Mouse (Mus musculus): ENCODE measurements around the gene Rbx1.
A peak's percentile ranks its signal among the peaks of the same experiment; 100 is the strongest.

GRCm38 (mm10) chr15:81514111-81514971 lies 48.2 kb downstream of the Rbx1 start:
- no peak for TF ChIP-seq GABPA (IDR thresholded peaks at IDR 0.05; ENCODE audit: insufficient replicate concordance, low read depth, low read length)
- no peak for TF ChIP-seq MAX (IDR thresholded peaks at IDR 0.05; ENCODE audit: low read length)
- no peak for TF ChIP-seq E2F4 (IDR thresholded peaks at IDR 0.05; ENCODE audit: insufficient replicate concordance, low read depth, low read length)
- TF ChIP-seq CTCF (conservative IDR thresholded peaks at IDR 0.05 in 1 of 2, IDR thresholded peaks at IDR 0.05 in 1 of 2; ENCODE audit: low read depth in 2 of 2, low read length in 2 of 2) = peak; percentile 33 to 81; a peak in 3 of 4 replicates
- peak; percentile 4; the same call in 1 of the 2 replicates for TF ChIP-seq BHLHE40 (IDR thresholded peaks at IDR 0.05; ENCODE audit: low read depth, low read length)
- TF ChIP-seq SIN3A (IDR thresholded peaks at IDR 0.05; ENCODE audit: low read length) = no peak; the same call in none of the 2 replicates
- TF ChIP-seq MYC (IDR thresholded peaks at IDR 0.05; ENCODE audit: low read depth, low read length) = no peak
- TF ChIP-seq TCF12 (IDR thresholded peaks at IDR 0.05; ENCODE audit: low read depth, low read length) = peak; percentile 30; the same call in 1 of the 2 replicates
- TF ChIP-seq POLR2A (IDR thresholded peaks at IDR 0.05; ENCODE audit: low read depth, low read length) = peak; percentile 60; the same call in 1 of the 2 replicates
- TF ChIP-seq USF2 (conservative IDR thresholded peaks at IDR 0.05; ENCODE audit: low read depth, low read length) = no peak
- TF ChIP-seq SMC3 (IDR thresholded peaks at IDR 0.05; ENCODE audit: low read depth, low read length) = peak; percentile 45
- TF ChIP-seq KAT2A (IDR thresholded peaks at IDR 0.05; ENCODE audit: insufficient replicate concordance, low read length) = no peak
- TF ChIP-seq EP300 (IDR thresholded peaks at IDR 0.05; ENCODE audit: low read length) = no peak
- no peak for TF ChIP-seq POLR2AphosphoS2 (IDR thresholded peaks at IDR 0.05; ENCODE audit: low read depth, low read length)

Data from CH12.LX (cell line).